Mouse (Mus musculus) NIH3T3 (cell line): ENCODE results near the gene Susd3.
A peak's percentile ranks its signal among the peaks of the same experiment; 100 is the strongest.

ENCODE experiments used
- DNase-seq: peaks from one replicate; pipeline ENCODE4 v3.0.0-alpha.2; 2012; ENCODE audit warnings: low read depth

Gene Susd3

GRCm38 (mm10) chr13:49246626-49247025 lies 1.9 kb downstream of the Susd3 start:
- no peak for DNase-seq

GRCm38 (mm10) chr13:49246011-49246410 lies 2.5 kb downstream of the Susd3 start:
- DNase-seq = no peak

GRCm38 (mm10) chr13:49245251-49245650 lies 3.3 kb downstream of the Susd3 start:
- DNase-seq = no peak

- no peak for DNase-seq
Measured at GRCm38 (mm10) chr13:49243492-49243891, 5.0 kb downstream of the Susd3 start.

- DNase-seq = no peak
Measured at GRCm38 (mm10) chr13:49242321-49243065, 6.0 kb downstream of the Susd3 start.

GRCm38 (mm10) chr13:49238737-49239136 lies 9.8 kb downstream of the Susd3 start:
- no peak for DNase-seq

GRCm38 (mm10) chr13:49237617-49238016 lies 10.9 kb downstream of the Susd3 start:
- DNase-seq = no peak

- no peak for DNase-seq
Measured at GRCm38 (mm10) chr13:49234711-49235110, 13.8 kb downstream of the Susd3 start.

GRCm38 (mm10) chr13:49233792-49234572 lies 14.5 kb downstream of the Susd3 start:
- DNase-seq = no peak

- no peak for DNase-seq
Measured at GRCm38 (mm10) chr13:49225633-49226032, 22.9 kb downstream of the Susd3 start.

GRCm38 (mm10) chr13:49225159-49225558 lies 23.3 kb downstream of the Susd3 start:
- DNase-seq = no peak

- no peak for DNase-seq
Measured at GRCm38 (mm10) chr13:49224729-49225128, 23.8 kb downstream of the Susd3 start.

- no peak for DNase-seq
Measured at GRCm38 (mm10) chr13:49224314-49224713, 24.2 kb downstream of the Susd3 start.

- DNase-seq = no peak
Measured at GRCm38 (mm10) chr13:49220912-49221311, 27.6 kb downstream of the Susd3 start.

- no peak for DNase-seq
Measured at GRCm38 (mm10) chr13:49219367-49219766, 29.1 kb downstream of the Susd3 start.

- DNase-seq = no peak
Measured at GRCm38 (mm10) chr13:49218651-49219050, 29.9 kb downstream of the Susd3 start.

GRCm38 (mm10) chr13:49216808-49217561 lies 31.5 kb downstream of the Susd3 start:
- DNase-seq = peak; percentile 17

- no peak for DNase-seq
Measured at GRCm38 (mm10) chr13:49216220-49216552, 32.3 kb downstream of the Susd3 start.

GRCm38 (mm10) chr13:49215504-49216219 lies 32.8 kb downstream of the Susd3 start, which contains the start of gene Card19:
TSS of gene Card19 (minus strand) at chr13:49216037.
- DNase-seq = peak; percentile 97

- no peak for DNase-seq
Measured at GRCm38 (mm10) chr13:49215128-49215503, 33.4 kb downstream of the Susd3 start.

- no peak for DNase-seq
Measured at GRCm38 (mm10) chr13:49214454-49214853, 34.1 kb downstream of the Susd3 start.

- DNase-seq = peak; percentile 80
Measured at GRCm38 (mm10) chr13:49213531-49213932, 35.0 kb downstream of the Susd3 start.
